Mouse (Mus musculus) megakaryocyte, embryonic 14.5 days (primary cell): ENCODE measurements at regions not wholly inside any gene's neighbourhood (a gene's known extent, or its start where the extent isn't known, plus 50 kb on each side); places are given as distances from the start of the nearest gene placed in this dataset.

Experiments used
- FLI1 ChIP-seq: IDR thresholded peaks from 2 replicates; pipeline ENCODE4 v1.6.1; 2012; ENCODE audit warnings: low read length, inconsistent platforms, mixed read lengths
- GATA1 ChIP-seq: IDR thresholded peaks from 3 replicates; pipeline ENCODE4 v1.6.1; 2012; ENCODE audit warnings: mixed read lengths, low read length, inconsistent platforms, borderline replicate concordance

DNA sequence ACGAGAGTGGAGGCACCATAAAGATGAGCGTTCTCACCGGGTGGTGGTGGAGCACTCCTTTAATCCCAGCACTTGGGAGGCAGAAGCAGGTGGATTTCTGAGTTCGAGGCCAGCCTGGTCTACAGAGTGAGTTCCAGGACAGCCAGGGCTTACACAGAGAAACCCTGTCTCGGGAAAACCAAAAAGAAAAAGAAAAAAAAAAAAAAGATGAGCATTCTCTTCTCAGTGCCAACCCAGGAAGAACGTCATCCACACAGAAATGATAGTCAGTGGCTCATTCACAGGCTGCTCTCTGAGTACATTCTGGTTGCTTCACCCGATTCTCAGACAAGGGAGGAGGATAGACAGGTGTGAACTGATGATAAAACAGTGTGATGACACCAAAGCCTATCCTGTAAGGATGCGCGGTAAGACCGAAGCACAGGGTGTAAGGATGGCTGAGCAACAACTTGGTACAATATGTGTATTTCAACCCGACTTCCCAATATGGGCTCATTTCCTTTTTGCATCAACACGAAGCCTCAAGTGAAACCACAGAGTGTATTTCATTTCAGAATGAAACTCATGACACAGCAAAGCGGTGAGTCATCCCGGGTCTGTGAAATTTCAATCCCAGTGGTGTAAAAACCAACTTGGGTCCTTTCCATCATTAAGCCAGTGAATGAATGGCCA, 84.5 kb downstream of the Nfkbiz start:
- TF ChIP-seq FLI1 (no peak), GATA1 (no peak)
